Mouse (Mus musculus) CH12.LX (cell line): Measurements from ENCODE around the gene Paox.

Experiments used
- CTCF ChIP-seq, 2 experiments: IDR thresholded peaks in 1 of 2; conservative IDR thresholded peaks in 1 of 2; 2 replicates each; pipeline ENCODE4 v1.5.1; 2011 to 2012; ENCODE audit warnings: low read depth in 2 of 2, low read length in 2 of 2, improper control_type of control experiment in 1 of 2, inconsistent platforms in 1 of 2, mild to moderate bottlenecking in 1 of 2, moderate library complexity in 1 of 2
- E2F4 ChIP-seq: IDR thresholded peaks from 2 replicates; pipeline ENCODE4 v1.6.1; 2011; ENCODE audit warnings: low read depth, low read length, improper control_type of control experiment; ENCODE audit not compliant: insufficient replicate concordance
- ELF1 ChIP-seq: IDR thresholded peaks from 2 replicates; pipeline ENCODE4 v1.6.1; 2014; ENCODE audit warnings: low read depth, mild to moderate bottlenecking, inconsistent platforms, low read length, improper control_type of control experiment
- EP300 ChIP-seq: IDR thresholded peaks from 2 replicates; pipeline ENCODE4 v1.6.1; 2011; ENCODE audit warnings: low read length, improper control_type of control experiment
- HCFC1 ChIP-seq: IDR thresholded peaks from 2 replicates; pipeline ENCODE4 v1.6.1; 2012; ENCODE audit warnings: low read depth, mild to moderate bottlenecking, inconsistent platforms, low read length, improper control_type of control experiment
- KAT2A ChIP-seq: IDR thresholded peaks from 2 replicates; pipeline ENCODE4 v1.6.1; 2012; ENCODE audit warnings: low read length, improper control_type of control experiment, inconsistent platforms; ENCODE audit not compliant: insufficient replicate concordance
- MAFK ChIP-seq: IDR thresholded peaks from 2 replicates; pipeline ENCODE4 v1.6.1; 2011; ENCODE audit warnings: low read length, improper control_type of control experiment; ENCODE audit not compliant: insufficient replicate concordance
- NELFE ChIP-seq: IDR thresholded peaks from 2 replicates; pipeline ENCODE4 v1.6.1; 2011; ENCODE audit warnings: low read depth, low read length, improper control_type of control experiment
- NRF1 ChIP-seq: IDR thresholded peaks from 2 replicates; pipeline ENCODE4 v1.6.1; 2014; ENCODE audit warnings: low read depth, mild to moderate bottlenecking, inconsistent platforms, low read length, improper control_type of control experiment, moderate library complexity
- POLR2A ChIP-seq: IDR thresholded peaks from 2 replicates; pipeline ENCODE4 v1.6.1; 2011; ENCODE audit warnings: low read depth, mild to moderate bottlenecking, improper control_type of control experiment, low read length
- RCOR1 ChIP-seq: conservative IDR thresholded peaks from 2 replicates; pipeline ENCODE4 v1.6.1; 2012; ENCODE audit warnings: low read depth, mild to moderate bottlenecking, inconsistent platforms, low read length, improper control_type of control experiment
- SMC3 ChIP-seq: IDR thresholded peaks from 2 replicates; pipeline ENCODE4 v1.6.1; 2011; ENCODE audit warnings: low read depth, low read length, improper control_type of control experiment
- USF2 ChIP-seq: conservative IDR thresholded peaks from 2 replicates; pipeline ENCODE4 v1.6.1; 2011; ENCODE audit warnings: low read depth, low read length, improper control_type of control experiment
- ZC3H11A ChIP-seq: IDR thresholded peaks from 2 replicates; pipeline ENCODE4 v1.6.1; 2012; ENCODE audit warnings: low read depth, mild to moderate bottlenecking, inconsistent platforms, low read length, improper control_type of control experiment

DNA sequence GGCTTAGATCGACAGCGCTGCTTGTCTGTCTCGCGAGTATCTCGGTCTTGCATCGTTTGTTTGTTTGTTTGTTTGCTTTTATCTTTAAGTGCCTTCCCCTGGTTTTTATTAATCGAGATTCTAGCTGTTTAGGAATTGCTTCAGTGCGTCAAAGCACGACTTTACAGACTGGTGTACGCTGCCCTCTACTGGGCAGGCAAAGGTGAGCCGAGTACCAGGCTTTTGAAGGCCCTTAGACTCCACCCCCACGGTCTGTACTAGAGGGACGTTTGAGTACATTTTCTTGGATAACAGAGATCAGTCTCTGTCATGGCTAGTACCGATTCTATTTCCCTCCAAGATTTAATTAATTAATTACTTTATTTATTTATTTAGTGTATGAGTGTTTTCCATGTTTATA, 25.8 kb downstream of the Paox start:
- TF ChIP-seq MAFK: no peak
- no peak for TF ChIP-seq EP300
- TF ChIP-seq USF2: no peak
- no peak for TF ChIP-seq POLR2A
- no peak for TF ChIP-seq HCFC1
- TF ChIP-seq CTCF (conservative IDR thresholded peaks at IDR 0.05 in 1 of 2, IDR thresholded peaks at IDR 0.05 in 1 of 2; ENCODE audit: low read depth in 2 of 2, low read length in 2 of 2): peak; percentile 48 to 93; a peak in 3 of 4 replicates
- TF ChIP-seq E2F4: no peak
- peak; percentile 89 for TF ChIP-seq SMC3
- no peak for TF ChIP-seq KAT2A
- TF ChIP-seq ZC3H11A: 0 out of 2 replicates have a peak, but pooled peaks have one; percentile 20
- TF ChIP-seq NRF1: no peak
- no peak for TF ChIP-seq RCOR1
- no peak for TF ChIP-seq ELF1
- TF ChIP-seq NELFE: no peak
